Mouse (Mus musculus): ENCODE measurements around the gene Lancl1. TPM values are rescaled to one million over a fixed set of nuclear protein-coding genes. Genes with fewer than 3 reads are reported as not detected.

Lancl1 gene
- polyA plus RNA-seq (2012; rRNA removed) = 17.4 and 18.1 TPM in 2 replicates

- peak within 1 kb of the TSS; percentile 90 for H3K4me3 ChIP-seq (ENCODE audit: low read depth, low read length)
- no peaks in the 10 kb centered on the region for H3K27me3 ChIP-seq (ENCODE audit: control insufficient read depth, insufficient read depth, low read length)
- H3K36me3 ChIP-seq (ENCODE audit: control insufficient read depth, insufficient read depth, low read length) = 0 out of 2 replicates have a peak, but pooled peaks cover 2% of the 10 kb centered on the region
- WGBS = under 1% methylated on average over 47 of the region's 47 CpGs
- no peaks in the 10 kb centered on the region for H3K4me1 ChIP-seq (ENCODE audit: control insufficient read depth, insufficient read depth, insufficient read length, low read length)
- TF ChIP-seq CTCF (IDR thresholded peaks at IDR 0.05; ENCODE audit: extremely low read depth, insufficient read length, insufficient replicate concordance, low read depth, low read length) = no peak
- TF ChIP-seq POLR2A (IDR thresholded peaks at IDR 0.05; ENCODE audit: low read depth, low read length) = no peak
- H3K27ac ChIP-seq (ENCODE audit: insufficient read depth, low read depth, low read length) = no peak within 1 kb of the TSS
Measured at GRCm38 (mm10) chr1:67038246-67038987, at the start of gene Lancl1. Gene Lancl1, minus strand, starts transcription at chr1:67038872.

GRCm38 (mm10) chr1:67079146-67079545 lies 40.5 kb upstream of the Lancl1 start:
- Histone ChIP-seq H3K27ac (ENCODE audit: insufficient read depth, low read depth, low read length) (no peak overlapping the region), H3K27me3 (ENCODE audit: control insufficient read depth, insufficient read depth, low read length) (no peaks in the 10 kb centered on the region), H3K36me3 (ENCODE audit: control insufficient read depth, insufficient read depth, low read length) (no peaks in the 10 kb centered on the region), H3K4me1 (ENCODE audit: control insufficient read depth, insufficient read depth, insufficient read length, low read length) (peaks cover 9% of the 10 kb centered on the region; the same call in 1 of the 2 replicates), H3K4me3 (ENCODE audit: low read depth, low read length) (no peak overlapping the region)
- WGBS = 38% methylated on average over 7 of the region's 7 CpGs
- TF ChIP-seq POLR2A (IDR thresholded peaks at IDR 0.05; ENCODE audit: low read depth, low read length) (no peak), CTCF (IDR thresholded peaks at IDR 0.05; ENCODE audit: extremely low read depth, insufficient read length, insufficient replicate concordance, low read depth, low read length) (no peak)

- Histone ChIP-seq H3K27ac (ENCODE audit: insufficient read depth, low read depth, low read length) (peak overlapping the region; percentile 58; the same call in 1 of the 2 replicates), H3K4me1 (ENCODE audit: control insufficient read depth, insufficient read depth, insufficient read length, low read length) (peaks cover 9% of the 10 kb centered on the region; the same call in 1 of the 2 replicates), H3K27me3 (ENCODE audit: control insufficient read depth, insufficient read depth, low read length) (no peaks in the 10 kb centered on the region), H3K36me3 (ENCODE audit: control insufficient read depth, insufficient read depth, low read length) (no peaks in the 10 kb centered on the region), H3K4me3 (ENCODE audit: low read depth, low read length) (no peak overlapping the region)
- WGBS = 26% methylated on average over 2 of the region's 2 CpGs
- TF ChIP-seq POLR2A (IDR thresholded peaks at IDR 0.05; ENCODE audit: low read depth, low read length) (no peak), CTCF (IDR thresholded peaks at IDR 0.05; ENCODE audit: extremely low read depth, insufficient read length, insufficient replicate concordance, low read depth, low read length) (no peak)
Measured at GRCm38 (mm10) chr1:67078666-67079065, 40.0 kb upstream of the Lancl1 start.

GRCm38 (mm10) chr1:67077739-67078138 lies 39.1 kb upstream of the Lancl1 start:
- TF ChIP-seq POLR2A (IDR thresholded peaks at IDR 0.05; ENCODE audit: low read depth, low read length) (no peak), CTCF (IDR thresholded peaks at IDR 0.05; ENCODE audit: extremely low read depth, insufficient read length, insufficient replicate concordance, low read depth, low read length) (no peak)
- H3K27me3 ChIP-seq (ENCODE audit: control insufficient read depth, insufficient read depth, low read length) = no peaks in the 10 kb centered on the region
- H3K27ac ChIP-seq (ENCODE audit: insufficient read depth, low read depth, low read length) = no peak overlapping the region
- H3K36me3 ChIP-seq (ENCODE audit: control insufficient read depth, insufficient read depth, low read length) = no peaks in the 10 kb centered on the region
- peaks cover 9% of the 10 kb centered on the region; the same call in 1 of the 2 replicates for H3K4me1 ChIP-seq (ENCODE audit: control insufficient read depth, insufficient read depth, insufficient read length, low read length)
- H3K4me3 ChIP-seq (ENCODE audit: low read depth, low read length) = no peak overlapping the region
- 21% methylated on average over 2 of the region's 2 CpGs for WGBS

GRCm38 (mm10) chr1:67067561-67067960 lies 28.9 kb upstream of the Lancl1 start:
- Histone ChIP-seq H3K36me3 (ENCODE audit: control insufficient read depth, insufficient read depth, low read length) (no peaks in the 10 kb centered on the region), H3K4me1 (ENCODE audit: control insufficient read depth, insufficient read depth, insufficient read length, low read length) (peaks cover 18% of the 10 kb centered on the region; the same call in 1 of the 2 replicates), H3K4me3 (ENCODE audit: low read depth, low read length) (no peak overlapping the region), H3K27ac (ENCODE audit: insufficient read depth, low read depth, low read length) (no peak overlapping the region), H3K27me3 (ENCODE audit: control insufficient read depth, insufficient read depth, low read length) (no peaks in the 10 kb centered on the region)
- TF ChIP-seq POLR2A (IDR thresholded peaks at IDR 0.05; ENCODE audit: low read depth, low read length) = no peak
- no peak for TF ChIP-seq CTCF (IDR thresholded peaks at IDR 0.05; ENCODE audit: extremely low read depth, insufficient read length, insufficient replicate concordance, low read depth, low read length)
- WGBS = 23% methylated on average over 1 of the region's 1 CpGs

- Histone ChIP-seq H3K27ac (ENCODE audit: insufficient read depth, low read depth, low read length) (peak overlapping the region; percentile 46; the same call in 1 of the 2 replicates), H3K27me3 (ENCODE audit: control insufficient read depth, insufficient read depth, low read length) (no peaks in the 10 kb centered on the region), H3K4me3 (ENCODE audit: low read depth, low read length) (no peak overlapping the region), H3K4me1 (ENCODE audit: control insufficient read depth, insufficient read depth, insufficient read length, low read length) (peaks cover 18% of the 10 kb centered on the region; the same call in 1 of the 2 replicates), H3K36me3 (ENCODE audit: control insufficient read depth, insufficient read depth, low read length) (no peaks in the 10 kb centered on the region)
- TF ChIP-seq CTCF (IDR thresholded peaks at IDR 0.05; ENCODE audit: extremely low read depth, insufficient read length, insufficient replicate concordance, low read depth, low read length) = no peak
- TF ChIP-seq POLR2A (IDR thresholded peaks at IDR 0.05; ENCODE audit: low read depth, low read length) = no peak
- WGBS = 28% methylated on average over 9 of the region's 9 CpGs
Measured at GRCm38 (mm10) chr1:67065347-67066270, 26.9 kb upstream of the Lancl1 start.

Data from small intestine, adult 2 months (tissue).